Mouse (Mus musculus): ENCODE results near the gene Kcnip1. TPM values are rescaled to one million over a fixed set of nuclear protein-coding genes. Genes with fewer than 3 reads are reported as not detected.

Kcnip1 gene
- total RNA-seq (2021) = not detected
- long read RNA-seq, experiment 1 = 0 reads
- long read RNA-seq, experiment 2 = 0 reads

DNA sequence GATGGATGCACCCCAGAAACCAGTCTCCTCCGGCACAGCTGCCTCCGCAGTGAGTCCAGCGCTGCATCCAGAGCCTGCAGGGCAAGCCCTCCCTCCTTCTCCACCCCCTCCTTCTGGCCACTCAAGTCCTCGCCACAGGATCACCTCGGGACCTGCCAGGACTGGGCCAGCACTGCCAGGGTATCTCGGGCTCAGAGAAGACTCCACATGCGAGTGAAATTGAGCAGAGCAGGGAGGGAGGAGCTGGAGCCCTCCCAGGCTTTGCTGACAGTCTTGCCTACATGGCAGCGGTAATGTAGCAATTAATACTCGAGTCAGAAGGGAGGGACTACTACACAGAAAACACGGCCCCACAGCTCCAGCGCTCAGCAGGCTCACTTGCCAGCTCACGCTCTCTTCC is at the start of gene Kcnip1:
Gene Kcnip1 (minus strand): TSS at position 215 of the 400 bp plus-strand sequence.
- DNase-seq = no peak
- intact Hi-C loops (cut with DNase I) = no loop called here

DNA sequence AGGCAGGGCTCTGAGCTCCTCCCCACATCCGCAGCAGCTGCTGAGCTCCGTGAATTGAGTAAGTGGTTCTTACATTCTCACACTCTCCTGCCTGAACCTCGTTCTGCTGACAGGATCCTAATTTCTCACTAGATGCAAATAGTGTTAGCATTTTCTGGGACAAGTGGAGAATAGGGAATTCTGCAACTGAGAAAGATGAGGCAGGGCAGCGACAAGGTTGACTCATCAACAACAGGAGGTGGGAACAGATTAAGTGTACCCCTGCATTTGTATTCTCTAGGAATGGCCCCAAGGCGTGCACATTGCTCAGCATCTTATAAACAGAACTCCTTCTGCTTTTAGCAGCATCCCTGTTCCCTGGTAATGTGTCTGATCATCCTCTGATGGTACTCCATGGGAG is 47.1 kb upstream of the Kcnip1 start:
- intact Hi-C loops (cut with DNase I) = no loop called here
- no peak for DNase-seq

DNA sequence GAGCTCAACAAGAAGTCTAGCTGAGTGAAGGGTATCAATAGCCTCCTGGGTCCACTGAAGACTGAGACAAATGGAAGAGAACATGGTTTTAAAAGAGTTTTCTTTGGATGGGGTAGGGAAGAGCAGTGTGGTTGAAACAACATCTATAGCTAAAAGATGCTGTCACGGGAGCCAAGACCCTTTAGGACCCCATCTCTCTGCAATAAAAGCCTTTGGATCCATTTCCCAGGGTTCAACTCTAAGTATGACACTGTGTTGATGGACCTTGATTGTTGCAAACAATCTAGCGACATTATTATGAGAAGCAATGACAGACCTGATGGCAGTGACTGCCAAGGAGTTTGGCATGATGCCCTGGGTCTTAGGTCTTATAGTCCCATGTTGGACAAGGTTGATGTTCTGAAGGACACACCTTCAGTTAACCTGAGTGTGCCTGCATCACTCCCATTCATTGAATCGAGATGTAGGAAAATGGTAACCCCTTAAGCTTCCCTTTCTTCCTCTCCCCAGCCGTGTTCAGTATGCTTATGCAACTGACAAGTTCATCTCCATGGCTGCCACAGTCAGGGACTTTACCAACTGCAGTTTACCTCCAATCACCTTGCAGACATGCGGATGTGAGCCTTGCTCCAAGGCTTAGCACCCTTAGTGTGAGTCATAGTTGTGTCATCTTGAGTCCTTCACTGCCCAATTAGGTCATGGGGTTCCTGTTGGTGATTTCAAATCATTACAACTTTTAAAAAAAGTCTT is 43.1 kb upstream of the Kcnip1 start:
- DNase-seq = no peak
- intact Hi-C loops (cut with DNase I) = no loop called here

DNA sequence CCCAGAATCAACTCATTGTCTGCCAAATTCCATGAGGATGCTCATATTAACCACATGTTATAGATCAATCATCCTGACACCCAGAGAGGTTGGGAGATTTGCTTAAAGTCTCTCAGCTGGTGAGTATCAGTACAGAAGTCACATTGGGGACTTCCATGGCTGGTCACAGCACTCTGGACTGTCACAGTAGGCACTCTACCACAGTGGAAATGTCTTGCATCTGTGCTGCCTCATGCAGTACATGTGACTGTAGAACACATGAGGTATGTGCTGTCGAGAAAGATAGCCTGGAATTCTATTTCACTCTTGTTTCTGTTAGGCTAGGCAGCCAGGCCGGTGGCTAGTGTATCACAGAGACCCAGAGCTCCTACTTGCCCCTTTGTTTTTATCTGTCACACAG is 41.8 kb upstream of the Kcnip1 start:
- intact Hi-C loops (cut with DNase I) = no loop called here
- no peak for DNase-seq

DNA sequence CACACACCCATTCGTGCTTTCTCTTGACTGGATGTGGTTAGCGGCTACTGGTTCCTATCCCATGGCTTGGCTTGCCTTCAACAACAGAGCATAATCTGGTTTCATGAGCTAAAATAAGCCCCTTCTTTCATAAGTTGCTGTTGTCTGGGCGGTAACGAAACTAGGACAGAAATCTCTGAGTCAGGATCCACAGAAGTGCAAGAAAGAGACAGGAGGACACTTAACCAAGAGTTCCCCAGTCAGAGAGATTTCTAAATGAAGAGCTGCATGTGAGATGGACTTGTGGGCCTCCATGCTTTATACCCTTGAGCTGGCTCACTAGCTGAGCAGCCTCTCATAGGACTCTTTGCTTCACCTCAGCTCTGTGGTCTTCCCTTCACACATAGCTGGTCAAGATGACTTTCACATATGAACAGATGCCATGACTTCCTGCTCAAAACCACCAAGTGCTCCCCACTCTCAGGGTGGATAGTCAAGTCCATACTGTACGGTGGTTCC is 41.1 kb upstream of the Kcnip1 start:
- intact Hi-C loops (cut with DNase I) = no loop called here
- no peak for DNase-seq

DNA sequence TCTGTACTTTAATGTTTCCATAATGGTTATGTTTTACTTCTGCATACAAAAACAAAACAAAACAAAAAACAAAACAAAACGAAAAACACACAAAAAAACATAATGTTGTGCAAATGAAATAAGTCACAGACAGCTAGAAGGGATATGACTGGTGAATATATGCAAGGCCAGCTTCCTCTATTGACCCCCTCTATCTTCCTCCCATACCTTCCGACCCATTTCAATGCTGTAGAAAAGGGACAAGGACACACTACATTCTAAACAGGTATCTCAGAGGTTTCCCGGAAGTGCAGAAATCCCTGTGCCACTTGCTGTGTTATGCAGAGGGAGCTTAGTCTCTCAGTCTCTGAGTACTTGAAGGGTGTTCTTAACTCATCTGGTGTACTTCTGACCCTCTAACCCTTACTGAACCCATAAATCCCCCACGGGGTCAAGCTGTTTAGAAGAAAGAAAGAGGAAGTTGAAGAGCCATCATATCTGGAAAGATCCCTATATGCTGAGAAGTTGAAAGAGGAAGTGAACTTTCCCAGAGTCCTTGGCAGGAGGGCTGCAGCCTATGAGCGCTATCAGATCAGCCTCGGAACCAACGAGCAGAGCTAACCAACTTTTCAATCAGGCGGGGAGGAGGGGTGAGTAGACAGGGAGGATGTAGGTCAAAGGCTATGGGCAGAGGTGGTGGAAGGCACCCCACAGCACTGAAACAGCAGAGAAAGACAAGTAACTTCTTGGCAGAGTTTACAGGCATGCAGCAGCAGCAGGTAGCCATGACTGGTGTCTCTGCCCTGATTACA is 38.3 kb upstream of the Kcnip1 start:
- intact Hi-C loops (cut with DNase I) = no loop called here
- DNase-seq = peak; percentile 20 to 28

DNA sequence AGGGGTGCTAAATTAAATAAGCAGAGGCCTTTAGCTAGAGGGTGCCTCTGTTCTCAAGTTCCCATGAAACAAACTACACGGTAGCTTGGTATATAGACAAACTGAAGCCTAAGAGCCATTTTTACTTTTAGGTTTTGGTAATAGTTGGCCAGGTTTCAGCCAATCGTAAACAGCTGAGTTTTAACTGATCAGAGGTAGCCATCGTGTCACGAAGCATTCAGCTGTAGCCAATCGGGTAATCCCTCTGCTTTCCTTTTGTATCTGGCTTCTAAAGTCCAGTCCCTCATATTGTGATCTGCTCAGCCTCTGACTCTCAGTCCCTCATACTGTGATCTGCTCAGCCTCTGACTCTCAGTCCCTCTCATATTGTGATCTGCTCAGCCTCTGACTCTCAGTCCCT is 36.7 kb upstream of the Kcnip1 start:
- intact Hi-C loops (cut with DNase I) = no loop called here
- no peak for DNase-seq

DNA sequence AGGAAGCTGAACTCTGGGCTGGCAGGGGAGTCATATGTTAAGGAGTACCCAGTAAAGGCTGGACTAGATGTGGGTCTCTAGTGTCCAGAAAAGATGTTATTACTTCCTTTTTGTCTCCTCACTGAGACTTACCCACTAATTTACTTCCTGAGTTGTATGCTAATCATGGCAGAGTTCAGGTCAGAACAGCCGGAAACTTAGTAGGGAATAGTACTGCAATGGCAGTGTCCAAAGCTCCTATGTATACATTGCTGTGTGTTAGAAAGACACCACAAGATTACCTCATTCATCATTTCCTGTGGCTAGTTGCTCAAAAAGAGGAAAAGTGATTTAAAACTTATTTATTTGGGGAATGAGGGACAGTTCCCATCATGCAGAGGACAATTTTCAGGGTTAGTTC is 32.1 kb upstream of the Kcnip1 start:
- no peak for DNase-seq
- intact Hi-C loops (cut with DNase I) = no loop called here

DNA sequence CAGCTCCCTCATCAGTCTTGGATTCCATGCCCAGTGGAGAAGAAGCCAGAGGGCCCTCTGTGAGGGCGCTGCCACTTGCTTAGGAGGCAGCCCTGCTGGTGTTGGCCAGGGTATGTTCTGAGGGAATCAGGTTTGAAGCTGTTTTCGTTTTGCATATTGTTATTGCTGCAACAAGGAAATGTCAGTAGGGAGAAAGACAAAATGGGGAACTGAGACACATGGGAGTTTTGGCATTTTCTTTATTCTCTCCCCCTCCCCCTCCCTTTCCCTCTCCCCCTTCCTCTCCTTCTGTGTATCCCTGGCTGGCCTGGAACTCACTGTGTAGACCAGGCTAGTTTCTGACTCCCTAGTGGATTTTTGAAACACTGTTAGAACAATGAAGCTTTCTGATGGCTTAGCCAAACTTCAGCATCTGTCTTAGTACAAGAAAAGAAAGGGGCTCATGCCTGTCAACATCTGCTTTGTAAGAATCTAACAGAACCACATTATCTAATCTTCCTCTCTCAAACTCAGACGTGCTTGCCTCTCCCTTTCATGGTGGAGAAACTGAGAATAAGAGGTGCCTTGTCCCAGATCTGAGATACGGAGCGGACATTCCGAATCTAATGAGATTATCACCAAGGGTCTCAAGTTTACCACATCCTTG is 19.2 kb upstream of the Kcnip1 start:
- DNase-seq = no peak
- intact Hi-C loops (cut with DNase I) = no loop called here

DNA sequence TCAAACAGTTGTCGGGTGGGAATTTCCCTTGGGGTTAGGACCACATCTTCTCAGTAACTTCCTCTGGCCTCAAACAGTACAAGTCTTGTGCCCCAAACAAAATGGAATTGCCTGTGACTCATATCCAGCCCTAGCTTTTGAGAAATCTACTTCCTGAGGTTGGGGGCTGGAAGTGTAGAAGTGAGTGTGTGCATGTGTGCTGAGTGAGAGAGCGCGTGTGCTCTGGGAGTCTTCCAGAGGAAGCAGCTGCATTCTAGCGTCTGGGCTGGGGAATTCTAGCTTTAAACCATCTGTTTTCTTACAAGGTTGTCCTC is 17.9 kb upstream of the Kcnip1 start:
- intact Hi-C loops (cut with DNase I) = no loop called here
- DNase-seq = peak; percentile 50 to 52

DNA sequence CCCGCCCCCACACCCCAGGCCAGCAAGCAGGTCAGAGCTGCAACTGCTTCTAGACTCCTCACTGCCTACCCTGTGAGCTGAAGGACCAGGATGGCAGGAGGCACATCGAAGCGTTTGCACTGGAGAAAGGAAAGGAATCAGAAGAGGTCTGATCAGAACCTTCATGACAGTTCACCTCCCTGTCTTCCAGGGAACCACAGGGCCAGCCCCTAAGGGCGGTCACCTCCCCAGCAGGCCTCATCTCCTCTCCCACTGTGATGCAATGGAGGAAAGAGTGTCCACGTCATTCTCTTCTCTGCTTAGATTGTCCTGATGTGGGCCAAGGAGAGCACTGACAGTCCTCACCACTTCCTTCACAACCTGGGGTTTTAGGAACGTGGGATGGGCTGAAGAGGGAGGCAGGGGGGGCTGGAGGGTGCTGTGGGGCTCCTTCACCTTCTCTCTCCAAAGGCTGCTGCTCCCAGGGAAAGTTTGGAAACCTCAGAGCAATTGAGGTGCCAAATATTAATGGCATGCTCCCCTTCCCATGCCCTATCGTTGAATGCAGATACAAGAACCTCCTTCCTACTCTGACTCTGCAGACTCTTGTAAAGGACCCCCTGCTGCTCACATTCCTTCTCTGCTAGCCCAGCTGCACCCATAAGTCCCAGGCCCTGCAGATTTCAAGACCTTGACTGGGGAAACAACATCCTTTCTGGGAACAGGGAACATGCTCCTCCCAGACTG is 17.3 kb upstream of the Kcnip1 start:
- intact Hi-C loops (cut with DNase I) = no loop called here
- DNase-seq = no peak

DNA sequence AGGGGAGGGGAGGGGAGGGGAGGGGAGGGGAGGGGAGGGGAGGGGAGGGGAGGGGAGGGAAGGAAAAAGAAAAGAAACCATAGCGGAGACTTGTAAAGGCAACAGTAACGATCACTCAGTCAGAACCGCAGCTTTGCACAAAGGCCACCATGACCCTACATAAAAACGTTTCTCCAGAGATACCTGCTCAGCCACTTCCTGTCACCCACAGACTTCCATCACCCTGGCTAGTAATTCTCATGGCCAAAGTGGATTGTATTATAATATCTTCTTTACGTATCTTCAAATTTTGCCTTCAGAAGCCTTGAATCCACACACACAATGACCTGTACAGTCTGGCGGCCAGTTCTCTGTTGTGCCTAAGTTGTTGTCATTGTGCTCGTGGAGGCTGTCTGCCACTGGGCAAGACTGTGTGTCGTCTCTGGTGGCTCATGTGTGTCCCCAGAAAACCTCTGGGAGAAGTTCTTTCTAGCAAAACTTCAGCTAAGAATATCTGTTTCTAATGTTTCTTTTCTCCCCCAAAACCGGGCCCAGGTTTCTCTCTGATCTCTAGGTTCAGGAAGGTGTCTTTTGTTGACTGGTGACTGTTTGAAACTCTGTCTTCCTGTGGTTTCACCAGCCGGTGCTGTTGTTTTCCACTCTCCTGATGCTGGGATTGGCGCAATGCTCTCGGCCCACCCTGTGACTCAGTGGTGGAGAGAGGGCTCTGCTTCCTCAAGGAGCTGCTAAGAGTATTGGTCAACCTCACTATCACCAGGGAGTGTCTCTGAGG is 16.6 kb upstream of the Kcnip1 start:
- intact Hi-C loops (cut with DNase I) = no loop called here
- no peak for DNase-seq

DNA sequence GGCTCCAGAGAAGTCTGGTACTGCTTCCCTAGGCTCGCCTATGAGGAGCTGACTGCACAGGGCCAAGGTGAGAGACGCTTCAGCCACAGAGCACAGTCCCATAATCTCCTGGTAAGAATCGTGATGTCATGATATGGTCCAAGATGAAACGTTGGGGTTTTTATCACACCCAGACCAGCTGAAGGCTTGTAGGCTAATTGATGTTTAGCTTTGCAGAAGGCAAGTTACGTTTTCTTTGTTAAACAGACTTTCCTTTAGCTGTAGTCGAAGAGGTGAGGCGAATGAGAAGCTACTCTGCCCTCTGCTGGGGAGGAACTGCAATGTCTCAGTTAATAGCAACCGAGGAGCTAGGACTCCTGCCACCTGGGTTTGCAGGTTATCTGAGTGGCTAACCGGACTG is 15.8 kb upstream of the Kcnip1 start:
- intact Hi-C loops (cut with DNase I) = no loop called here
- DNase-seq = peak; percentile 48 to 59

DNA sequence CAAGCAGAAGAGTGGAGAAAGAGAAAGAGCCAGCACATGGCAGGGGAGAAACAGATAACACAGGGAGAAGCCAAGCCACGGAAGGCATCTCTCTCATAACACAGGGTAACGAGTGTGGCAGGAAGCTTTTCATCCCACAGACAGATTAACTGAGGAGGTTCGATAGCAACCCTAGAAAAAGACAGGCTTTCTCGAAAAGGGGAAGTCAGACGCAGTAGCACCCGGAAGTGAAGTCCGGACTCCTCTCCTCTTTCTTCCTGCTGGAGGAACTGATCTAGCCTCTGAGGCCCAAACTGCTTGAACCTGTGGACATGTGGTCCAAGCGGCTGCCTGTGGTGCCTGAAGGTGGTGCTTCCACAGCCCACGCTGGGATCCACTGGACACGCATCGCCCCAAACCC is 15.3 kb upstream of the Kcnip1 start:
- intact Hi-C loops (cut with DNase I) = no loop called here

DNA sequence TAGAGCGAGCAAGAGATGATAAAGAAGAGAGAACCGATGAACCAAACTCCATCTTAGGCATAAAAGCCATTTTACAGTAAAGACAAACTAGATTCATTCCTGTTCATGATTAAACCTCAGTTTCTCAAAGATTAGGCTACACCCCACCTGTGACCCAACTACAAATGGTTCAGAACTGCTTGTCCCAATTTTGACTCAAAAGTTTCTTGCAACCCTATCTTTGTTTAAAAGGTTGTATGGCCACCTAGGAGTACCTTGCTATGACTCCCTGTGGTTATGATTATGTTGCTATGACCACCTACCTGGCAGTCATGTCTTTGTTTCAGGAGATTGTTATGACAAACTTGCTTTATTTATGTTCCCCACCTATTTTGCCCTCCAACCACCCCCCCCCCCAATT is 14.7 kb upstream of the Kcnip1 start:
- intact Hi-C loops (cut with DNase I) = no loop called here

More for the DNA sequence above, 15.3 kb upstream of the Kcnip1 start:
- DNase-seq = no peak

DNA sequence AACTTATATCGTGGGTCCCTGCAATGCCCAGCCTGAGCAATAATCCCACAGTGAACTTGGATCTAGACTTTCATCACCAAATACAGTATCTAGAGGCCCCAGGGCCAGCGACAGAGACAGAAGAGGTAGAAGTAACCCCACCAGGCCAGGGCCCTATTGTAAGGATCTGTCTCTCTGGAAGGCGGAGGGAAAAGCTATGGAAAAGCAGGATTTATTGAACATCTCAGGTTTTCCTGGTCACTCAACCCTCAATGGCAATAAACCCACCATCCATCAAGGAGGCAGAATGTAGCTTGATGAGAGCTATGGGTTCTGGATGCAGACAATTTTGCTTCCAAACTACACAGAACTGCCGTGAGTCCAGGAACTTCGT is 9.6 kb upstream of the Kcnip1 start:
- intact Hi-C loops (cut with DNase I) = loop anchor here (5.0 kb wide), 1 partner anchor 210 kb away; no protein-coding TSS in a partner anchor
- DNase-seq = no peak

More for the DNA sequence above, 14.7 kb upstream of the Kcnip1 start:
- DNase-seq = no peak

DNA sequence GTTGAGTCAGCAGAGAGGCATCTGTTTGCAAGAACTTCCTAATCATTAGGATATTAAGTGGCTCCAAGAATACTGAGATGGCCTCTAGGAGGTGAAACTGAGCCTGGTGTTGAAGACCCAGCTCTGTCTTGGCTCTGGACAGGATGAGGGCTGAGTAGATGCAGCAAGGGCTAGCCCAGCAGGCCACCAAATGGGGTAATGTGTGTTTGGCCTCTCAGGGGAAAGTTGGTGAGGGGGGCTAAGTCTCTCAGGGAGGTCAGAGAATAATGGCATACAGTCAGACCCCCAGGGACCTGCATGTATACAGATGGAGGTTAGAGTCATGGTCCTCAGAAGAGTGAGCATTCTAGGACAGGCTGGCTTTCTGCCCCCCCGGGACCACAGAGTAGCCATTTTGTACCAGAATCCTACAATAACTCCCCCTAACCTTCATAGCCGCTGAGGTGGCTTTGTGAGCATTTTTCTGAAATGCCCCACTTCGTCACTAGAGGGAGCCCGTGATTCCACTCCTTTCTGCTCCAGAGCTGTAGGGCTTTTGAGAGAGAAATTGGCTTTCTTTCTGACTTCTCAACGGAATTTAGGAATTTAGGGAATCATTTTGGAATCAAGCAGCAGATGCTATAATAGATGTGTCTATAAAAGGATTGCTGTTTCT is 9.1 kb upstream of the Kcnip1 start:
- intact Hi-C loops (cut with DNase I) = loop anchor here (5.0 kb wide), 1 partner anchor 210 kb away; no protein-coding TSS in a partner anchor
- peak; percentile 58 to 74 for DNase-seq

DNA sequence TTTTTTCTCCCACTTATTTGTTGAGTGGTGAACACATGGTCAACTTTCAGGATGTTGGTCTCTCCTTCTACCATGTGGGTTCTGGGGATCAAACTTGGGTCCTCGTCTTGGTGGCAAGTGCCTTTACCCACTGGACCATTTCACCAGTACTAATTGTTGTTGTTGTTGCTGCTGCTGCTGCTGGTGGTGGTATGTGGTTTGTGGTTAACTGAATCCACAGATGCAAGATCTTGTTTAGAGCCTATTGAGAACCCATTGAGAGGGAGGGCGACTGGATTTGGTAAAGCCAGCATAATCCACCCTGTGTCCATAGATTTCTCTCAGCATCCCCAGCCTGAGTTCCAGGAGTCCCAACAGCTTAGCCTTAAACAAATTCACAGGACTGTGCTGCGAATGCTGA is 7.5 kb upstream of the Kcnip1 start:
- intact Hi-C loops (cut with DNase I) = loop anchor here (5.0 kb wide), 1 partner anchor 212 kb away; no protein-coding TSS in a partner anchor
- DNase-seq = no peak

DNA sequence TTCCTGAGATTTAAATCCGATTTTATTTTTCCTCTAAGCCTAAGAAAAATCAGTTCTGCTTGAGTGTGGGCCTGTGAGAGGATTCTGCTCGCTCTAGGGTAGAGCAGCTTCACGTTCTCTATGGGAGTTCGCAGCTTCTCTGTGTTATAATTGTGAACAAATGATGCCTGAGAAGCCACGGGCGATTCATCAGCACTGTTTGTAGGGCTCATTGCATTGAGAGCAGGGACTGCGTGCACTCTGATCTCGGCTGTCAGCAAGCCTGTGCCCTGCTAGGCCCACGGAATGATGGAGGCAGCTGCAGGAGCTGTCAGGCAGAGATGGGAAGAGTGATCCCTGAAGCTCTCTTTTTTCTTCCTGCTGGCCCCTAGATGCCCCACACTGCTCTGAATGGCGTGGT is 5.3 kb upstream of the Kcnip1 start:
- DNase-seq = no peak
- intact Hi-C loops (cut with DNase I) = no loop called here

Measured in heart, postnatal 14 days (tissue).